Mouse (Mus musculus) thymus, postnatal 25 days (tissue): ENCODE results near the gene Stard13.

Source experiments
- DNase-seq: peaks from one replicate; pipeline ENCODE4 v3.0.0; 2022

Gene Stard13

DNA sequence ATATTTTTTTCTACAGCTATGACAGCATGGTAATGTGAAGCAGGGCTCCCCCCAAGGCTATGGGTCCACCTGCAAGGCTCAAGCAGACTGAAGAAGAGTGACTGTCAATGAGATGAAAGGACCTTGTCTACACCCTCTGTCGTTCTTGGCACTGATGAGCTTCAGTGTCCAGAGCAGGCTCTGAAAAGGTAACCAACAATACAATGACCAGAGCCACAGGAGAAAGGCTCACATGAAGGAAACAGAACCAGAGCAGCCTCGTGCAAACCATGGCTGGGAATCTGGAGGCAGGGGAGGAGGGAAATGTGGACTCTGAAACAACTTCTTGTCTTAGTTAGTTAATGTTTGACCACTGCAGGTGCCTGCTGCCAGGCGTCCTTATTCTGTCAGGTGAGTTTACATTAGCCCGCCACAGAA, 57.7 kb downstream of the Stard13 start:
- DNase-seq: no peak

DNA sequence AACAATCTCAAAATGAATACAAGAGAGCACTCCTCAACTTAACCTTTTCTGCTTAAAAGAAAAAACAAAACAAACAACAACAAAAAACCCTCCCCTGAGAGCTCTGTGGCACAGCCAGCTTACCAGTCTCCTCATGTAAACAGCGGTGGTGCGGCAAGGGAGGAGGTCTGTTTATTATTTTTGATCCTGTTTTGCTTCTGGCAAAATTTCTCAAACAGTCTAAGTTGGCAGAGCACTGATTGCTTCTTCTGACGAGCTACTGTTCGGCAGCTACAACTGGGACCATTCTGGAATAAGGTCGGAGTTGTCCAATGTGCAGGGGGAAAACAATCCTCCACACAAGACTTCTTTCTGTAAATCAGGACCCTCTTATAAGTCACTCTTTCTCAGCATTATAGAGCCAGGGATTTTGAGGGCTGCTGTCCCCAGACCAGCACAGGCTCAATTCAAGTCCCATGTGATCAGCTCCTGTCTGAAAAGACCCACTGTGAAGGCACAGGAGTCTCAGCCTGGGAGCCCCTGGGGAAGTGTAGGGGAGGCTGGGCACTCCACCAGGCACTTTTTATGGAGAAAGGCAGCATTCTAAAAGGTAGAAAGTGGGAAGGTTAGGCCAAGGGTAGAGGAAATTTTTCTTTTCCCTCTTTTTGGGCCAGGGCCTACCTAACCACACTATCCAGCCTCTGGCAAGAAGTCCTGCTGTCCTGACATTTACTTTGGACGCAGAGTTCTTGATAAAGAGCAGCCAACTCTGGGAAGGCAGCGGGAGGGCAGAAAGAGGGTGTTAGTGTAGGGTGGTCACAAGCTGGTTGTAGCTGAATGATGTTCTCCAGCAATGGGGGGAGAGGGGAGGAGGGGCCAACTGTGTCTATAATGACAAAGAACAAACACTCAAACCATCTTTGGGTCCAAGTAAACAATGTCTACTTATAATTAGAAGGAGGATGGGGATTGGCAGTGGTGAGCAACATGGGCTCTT, 58.9 kb downstream of the Stard13 start:
- DNase-seq: no peak

DNA sequence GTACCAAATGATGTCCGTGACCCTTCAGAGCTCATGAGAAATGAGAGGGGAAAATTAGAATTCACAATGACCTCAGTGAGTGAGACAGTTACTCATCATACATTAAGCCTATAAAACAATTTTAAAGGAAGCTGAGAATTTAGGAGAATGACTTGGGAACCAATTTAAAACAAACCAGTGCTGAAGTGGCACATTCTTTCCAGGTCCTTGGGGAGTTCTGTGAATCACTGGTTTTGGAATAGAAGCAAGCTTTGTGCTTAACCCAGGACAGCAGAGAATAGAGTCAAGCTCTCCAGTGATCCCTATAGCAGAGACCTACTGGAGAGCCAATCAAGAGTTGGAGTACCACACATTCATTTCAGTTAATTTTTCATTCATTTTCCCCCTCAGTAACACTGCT, 59.9 kb downstream of the Stard13 start:
- DNase-seq: no peak

DNA sequence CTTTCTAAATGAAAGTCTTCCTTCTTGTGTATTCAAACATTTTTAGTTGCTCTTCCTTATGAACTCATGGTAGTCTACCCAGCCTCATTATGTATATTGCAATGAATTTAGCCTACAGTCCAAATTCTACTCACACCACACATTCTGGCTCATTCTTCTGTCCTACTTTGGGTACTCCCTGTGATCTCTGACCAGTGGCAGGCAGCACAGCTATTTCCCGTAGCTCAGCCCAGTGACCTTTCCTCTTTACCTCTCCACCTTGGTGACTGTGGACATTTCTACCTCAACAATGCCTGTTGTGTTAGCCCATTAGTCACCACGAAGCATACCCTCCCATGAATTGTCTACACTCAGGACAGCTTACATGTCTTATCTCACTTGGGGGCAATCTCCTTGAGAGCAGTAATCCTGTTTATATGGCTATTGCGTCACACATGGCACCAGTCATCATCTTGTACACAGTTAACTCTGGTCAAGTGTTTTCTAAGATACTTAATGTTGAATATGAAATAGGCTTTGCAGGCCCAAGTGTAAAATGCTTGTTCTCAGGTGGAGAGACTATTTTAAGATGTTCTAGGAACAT, 63.4 kb downstream of the Stard13 start:
- no peak for DNase-seq

DNA sequence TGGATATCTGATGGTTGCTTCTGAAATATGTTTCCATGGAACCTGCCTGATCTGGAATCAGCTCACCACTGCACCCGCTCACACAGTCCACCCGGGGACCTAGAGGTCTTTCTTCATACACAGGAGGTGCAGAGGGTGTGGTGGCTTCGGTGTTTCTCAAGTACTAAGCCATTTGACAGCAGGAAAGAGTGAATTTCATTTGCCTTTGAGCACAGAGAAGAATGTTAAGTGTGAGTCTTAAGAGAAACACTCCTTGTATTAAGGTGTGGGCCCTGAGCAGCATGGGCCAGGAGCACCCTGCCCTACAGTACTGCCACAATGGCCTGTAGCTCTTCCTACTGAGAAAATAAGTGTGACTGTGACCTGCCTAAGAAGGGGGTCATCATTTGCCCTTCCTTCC, 65.4 kb downstream of the Stard13 start:
- no peak for DNase-seq

DNA sequence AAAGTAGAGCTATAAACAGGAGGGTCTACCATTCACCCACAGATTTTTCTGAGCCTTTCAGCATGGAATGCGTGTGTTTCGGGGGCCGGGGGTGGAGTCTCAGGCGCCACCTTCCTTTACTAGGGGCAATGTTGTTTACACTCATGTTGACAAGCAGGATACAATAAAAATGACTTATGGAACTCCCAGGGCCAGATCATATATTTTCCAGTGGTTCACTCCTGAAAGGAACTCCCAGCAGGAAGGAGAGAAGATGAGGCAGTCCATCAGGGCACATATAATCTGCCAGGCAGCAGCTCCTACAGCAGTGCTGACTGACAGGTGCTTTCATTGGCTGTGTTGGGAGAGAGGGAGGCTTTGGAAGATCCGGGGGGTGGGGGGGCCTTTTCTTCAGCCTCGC, 66.0 kb downstream of the Stard13 start:
- DNase-seq: no peak

DNA sequence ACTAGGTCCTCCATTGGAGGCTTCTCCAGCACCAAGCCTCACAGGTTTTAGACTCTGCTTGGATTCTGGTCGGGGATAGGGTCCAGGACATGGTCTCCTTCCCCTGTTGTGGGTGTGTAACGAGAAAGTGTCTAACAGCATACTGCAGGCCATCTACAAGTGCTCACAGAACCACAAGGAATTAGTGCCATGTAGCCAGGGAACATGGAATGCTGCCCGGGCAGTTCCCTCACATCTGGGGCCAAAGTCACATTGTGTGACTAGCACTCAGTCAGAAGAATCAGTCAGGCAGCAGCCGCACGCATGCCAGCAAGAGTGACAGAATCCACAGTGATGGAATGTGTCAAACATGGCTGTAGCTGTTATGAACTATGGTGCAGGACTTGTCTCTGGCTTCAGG, 67.4 kb downstream of the Stard13 start:
- DNase-seq: no peak

DNA sequence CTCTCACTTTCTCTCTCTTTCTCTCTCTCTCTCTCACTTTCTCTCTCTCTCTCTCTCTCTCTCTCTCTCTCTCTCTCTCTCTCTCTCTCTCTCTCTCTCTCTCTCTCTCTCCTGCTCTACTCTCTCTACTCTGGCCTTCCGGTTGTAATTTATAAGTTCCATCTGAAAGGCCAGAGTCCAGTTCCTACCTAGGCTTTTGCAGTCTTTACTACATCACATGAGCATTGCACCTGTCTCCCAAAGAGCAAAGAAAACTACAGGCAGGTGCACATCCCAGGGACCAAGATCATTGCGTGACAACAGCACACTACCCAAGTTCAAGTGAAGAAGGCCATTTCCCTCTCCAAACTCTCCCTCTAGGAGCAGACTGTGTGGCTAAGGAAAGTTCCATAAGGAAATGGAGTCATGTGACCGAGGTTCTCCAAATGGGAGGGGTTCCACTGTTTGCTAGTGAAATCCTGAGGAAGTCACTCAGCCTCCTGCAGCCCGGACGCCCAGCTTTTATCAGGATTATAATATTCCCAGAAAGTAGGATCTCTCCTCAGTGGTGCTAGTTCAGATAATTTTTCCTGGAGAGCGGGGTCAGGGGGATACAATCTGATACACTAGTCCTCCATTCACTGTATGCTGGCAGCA, 68.1 kb downstream of the Stard13 start:
- no peak for DNase-seq

DNA sequence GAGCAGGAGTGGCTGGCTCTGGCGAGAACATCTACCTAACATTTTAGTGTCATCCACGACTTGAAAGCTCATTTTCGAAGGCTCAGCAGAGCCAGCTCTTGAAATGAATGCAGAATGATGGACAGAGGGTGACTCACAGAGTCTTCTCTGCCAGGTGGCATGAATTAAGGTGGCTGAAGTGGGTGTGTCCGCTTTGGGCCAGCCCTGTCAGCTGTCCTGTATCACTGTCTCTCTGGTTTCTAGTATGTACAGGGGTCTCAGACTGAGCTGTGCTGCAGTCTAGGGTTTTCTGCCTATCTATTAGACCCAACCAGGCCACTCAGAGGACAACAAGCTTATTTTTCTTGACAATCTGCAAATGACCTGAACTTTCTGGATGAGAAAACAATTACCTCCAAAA, 68.8 kb downstream of the Stard13 start:
- DNase-seq: no peak

DNA sequence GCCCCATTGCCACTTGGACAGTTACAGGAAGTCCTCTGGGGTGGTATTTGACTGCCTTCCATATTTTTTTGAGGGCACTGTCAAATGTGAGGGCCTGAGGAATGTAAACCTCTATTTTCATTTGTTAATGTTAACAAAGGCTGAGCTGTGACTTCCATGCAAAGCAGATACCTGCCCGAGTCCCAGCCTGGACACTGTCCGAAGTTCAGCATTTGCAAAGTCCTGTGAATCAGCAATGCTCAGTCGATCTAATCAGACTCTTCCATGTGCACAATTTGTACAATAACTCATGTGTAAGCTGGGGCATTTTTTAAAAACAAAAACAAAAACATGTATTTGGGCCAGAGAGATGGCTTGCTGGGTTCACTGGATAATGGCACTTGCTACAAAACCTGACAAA, 71.0 kb downstream of the Stard13 start:
- DNase-seq: no peak

DNA sequence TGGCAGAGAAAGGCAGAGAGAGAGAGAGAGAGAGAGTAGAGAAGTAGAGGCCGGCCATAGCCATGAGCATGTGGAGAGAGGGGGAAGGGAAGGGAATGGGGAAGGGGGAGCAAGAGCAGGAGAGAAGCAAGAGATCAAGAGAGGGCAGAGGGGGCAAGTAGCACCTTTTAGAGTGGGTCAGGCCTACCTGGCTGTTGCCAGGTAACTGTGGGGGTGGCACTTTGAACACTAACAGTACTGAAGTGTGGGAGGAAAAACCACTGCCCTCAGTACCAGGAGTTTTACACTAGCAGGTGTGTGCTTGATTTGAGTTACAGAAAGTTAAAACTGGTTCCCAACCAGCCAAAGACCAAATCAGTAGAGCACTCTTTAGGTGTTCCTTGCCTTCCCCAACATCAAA, 78.4 kb downstream of the Stard13 start:
- DNase-seq: no peak

DNA sequence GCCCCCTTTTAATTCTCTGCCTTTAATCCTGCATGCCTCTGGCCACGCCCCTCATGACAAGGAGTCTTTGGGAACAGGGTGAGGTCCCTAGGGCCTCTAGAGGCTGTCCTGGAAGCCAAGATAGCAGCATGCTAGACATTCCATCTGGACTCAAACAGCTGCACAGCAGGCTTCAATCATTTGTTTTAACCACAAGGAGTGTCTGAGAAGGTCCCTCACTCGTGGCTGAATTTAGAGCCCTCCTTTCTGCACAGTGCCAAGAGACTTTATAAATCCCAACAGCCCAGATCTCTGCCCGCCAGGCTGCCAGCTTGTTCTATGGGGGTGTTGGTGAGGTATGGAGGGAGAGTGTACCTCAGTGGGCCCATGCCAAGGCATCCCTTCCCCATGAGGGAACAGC, 78.9 kb downstream of the Stard13 start:
- no peak for DNase-seq

DNA sequence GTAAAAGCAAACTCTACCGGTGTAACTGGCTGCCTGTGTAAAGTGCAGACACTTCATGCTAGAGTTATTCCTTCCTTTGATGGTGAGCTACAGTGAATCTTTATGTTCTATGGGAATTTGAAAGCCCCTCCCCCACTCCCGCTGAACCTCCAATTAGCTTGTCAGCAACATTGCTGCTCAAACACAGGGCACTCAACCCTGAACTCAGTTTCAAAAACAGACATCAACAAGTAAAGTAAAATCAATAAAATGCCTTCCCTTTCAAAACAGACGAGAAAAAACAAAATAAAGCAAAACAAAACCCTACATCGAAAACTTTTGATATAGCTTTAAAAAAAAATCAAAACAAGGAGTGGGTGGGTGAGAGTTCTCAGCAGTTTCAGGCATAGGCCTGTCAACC, 79.6 kb downstream of the Stard13 start:
- no peak for DNase-seq

DNA sequence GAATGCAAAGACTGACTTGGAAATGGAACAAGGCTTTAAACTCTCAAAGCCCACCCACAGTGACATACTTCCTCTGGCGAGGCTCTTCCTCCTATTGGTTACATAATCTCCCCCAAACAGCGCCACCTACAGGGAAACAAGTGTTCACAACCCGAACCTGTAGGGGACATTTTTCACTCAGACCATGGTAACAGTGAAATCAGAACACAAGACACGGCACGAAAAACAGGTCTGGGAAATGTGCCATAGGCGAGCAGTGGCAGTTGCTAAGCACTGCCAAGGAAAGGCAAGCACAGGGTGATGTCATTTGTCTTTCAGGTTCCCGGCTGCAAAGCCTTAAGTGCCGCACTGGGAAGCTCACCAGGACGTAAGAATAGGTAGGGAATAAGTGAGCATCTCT, 82.1 kb downstream of the Stard13 start:
- no peak for DNase-seq

DNA sequence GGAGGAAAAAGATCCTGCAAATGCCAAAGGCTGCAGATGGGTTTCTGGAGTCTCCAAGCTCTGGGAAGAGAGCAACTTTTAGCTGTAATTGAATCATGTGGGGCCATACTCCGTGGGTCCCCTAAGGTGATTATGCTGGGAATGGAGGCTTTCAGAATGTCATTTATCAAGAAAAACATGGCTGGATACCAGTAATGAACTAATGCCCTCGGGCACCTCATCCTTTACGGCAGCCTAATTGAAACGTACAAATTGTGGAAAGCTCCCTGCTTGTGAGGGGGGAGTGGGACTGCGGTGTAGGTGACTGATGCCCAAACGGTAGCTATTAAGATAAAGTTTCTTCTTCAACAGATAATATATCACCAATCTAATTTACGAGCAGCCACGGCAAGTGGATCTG, 84.1 kb downstream of the Stard13 start:
- no peak for DNase-seq

DNA sequence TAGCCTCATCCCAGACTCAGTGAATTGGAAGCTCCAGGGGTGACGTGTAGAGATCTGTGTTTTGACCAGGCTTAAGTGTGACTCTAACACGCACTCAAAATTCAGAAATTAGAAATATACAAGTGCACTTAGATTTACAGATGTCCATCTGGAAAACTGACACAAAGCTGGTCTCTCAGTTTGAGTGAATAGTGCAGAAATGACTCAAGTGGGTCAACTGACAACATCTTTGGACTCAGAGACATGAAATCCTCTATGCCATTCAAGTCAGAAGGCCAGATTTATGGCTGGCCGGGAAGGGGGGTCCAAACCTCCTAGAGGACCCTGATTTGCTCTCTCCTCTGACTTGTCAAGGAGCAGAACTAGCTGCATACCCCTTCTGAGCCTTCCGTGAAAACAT, 85.6 kb downstream of the Stard13 start:
- no peak for DNase-seq

DNA sequence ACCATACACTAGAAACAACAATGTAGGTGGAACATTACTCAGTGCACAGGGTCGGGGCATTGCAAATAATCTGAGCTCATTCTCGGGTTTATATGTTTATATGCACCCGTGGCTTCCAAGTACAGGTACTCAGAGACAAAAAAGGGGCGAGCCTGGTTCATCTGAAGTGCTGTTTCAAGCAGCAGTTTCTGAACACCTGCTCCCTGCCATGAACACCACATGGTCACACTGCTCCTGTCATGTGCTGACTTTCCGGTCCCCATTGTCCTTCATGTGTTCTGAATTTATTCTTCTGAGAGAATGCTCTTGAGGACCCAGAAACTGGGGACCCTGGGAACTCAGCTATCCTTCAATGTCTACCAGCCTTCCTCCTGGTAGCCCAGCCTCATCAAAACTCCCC, 87.8 kb downstream of the Stard13 start:
- DNase-seq: no peak

DNA sequence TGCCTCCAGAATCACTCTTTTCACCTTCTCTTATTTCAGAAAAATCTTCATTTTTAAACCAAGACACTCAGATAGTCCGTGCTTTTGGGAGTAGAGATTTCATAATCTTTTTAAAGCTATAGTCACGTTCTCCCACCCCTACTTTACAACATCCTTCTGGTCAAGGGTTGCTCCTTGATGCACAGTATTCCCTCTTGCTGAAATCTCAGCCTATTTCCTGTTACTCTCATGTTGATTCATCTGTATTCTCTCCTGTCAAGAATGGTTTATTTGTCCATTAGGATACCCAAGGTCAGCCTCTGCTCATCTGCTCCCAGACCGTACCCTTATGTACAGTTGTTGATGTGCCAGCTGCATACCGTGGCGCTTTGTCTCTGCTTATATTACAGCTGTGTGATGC, 89.7 kb downstream of the Stard13 start:
- no peak for DNase-seq

DNA sequence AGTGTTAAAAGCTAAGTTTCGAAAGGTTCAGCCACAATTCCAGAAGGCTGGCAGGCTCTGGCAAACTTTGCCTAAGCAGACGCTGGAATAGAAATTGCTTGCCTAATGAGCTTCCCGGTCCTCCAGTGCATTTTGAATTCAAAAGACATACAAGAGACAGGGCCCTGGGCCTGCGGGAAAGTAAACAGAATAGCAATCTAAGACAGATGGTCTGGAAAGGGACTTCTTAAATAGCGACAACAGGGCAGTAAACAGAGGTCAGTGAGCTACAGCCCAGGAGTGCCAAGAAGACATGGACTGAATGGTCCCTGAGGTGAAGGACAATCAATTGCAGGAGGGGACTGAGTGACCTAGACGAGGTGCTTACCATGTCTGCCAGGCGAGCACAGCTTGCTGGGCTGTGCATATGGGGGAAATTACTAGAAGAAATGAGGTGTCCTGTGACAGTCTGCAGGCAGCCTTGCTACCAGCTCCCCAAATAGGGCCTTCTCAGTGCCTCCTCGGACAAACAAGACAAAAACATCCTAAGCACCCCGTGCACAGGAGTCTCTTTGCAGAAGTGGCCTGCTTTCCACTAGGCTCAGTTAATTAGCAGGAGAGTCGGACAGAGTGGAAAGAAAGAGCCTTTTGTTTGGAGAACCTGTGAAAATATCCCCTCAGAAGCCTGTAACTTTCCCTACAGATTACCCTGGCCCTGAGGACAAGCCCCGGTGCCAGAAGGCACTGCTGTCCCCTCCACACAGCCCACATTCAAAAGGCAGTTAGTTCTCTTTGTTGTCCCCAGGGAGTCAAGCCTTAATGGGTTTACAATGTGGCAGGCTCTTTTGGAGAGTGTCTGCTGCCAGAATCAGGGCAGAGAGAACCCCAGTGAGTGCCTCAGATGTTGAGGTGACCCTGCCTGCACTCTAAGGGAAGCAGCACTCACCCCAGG, 90.7 kb downstream of the Stard13 start:
- no peak for DNase-seq

DNA sequence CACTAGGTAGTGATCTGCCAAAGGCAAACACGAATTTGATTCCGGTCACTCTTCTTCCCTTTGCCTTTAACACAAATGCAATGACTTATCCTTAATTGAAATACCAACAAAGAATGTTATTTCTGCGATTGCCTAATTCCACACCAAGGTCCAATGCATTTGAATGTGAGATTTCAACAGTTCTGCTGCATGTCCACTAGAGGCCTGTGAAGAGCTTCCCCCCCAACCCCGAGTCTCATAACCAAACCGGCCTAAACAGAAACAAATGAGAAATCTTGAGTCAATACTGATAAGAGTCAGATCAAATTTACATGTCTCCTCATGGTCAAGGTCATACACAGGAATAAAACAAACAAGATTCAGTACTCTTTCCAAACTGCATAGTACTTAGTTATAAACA, 91.4 kb downstream of the Stard13 start:
- DNase-seq: no peak

DNA sequence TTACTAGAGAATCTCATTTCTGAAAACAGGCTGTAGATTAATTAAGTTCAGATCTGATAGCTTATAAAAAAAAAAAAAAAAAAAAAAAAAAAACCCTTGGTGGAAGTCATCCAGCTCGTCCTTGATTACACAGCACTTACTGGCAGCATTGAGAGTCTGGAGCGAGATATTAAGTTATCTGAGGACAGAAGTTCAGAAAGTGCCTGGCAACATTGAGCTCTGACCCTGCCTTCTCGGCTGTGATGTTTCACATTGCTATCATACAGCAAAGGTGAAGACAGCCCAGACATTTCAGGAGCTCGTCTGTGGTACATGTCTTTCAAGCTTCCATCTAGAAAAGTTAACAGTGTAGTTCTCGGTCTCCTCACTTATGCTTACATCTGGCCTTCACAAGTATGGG, 95.7 kb downstream of the Stard13 start:
- DNase-seq: no peak

DNA sequence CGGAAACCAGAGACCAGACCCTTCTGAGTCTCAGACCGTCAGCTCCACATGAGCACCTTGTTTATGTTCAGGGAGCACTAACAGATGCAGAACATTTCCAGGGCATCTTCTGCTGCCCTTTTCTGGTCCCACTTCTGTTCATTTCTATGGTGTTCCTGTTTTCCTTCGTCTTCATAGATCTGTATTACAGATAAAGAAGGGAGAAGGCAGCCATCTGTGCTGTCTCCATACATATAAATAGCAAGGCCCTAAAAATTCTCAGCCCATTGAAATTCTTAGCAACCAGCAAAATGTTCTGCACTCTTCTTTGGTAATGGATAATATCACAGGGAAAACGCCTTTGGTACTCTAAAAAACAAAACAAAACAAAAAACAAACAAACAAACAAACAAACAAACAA, 96.3 kb downstream of the Stard13 start:
- DNase-seq: no peak

DNA sequence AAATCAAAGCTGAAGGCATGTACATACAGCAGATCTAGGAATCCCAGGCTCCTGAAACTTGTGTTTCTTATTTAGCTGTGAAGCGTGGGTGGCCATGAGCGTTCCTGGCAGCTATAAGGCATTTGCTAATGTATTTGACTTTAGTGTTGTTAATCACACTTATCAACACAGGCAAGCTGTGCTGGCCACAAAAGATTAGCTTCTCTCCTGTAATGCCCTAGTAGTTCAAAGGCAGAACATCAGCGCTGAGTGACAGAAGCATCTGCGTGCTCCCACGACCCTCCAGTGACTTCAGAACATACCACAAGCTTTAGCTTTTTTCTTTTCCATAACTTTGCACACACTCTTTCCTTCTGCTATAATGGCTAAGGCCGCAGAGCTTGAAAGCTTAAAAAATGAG, 97.7 kb downstream of the Stard13 start:
- DNase-seq: no peak
